Mouse (Mus musculus): ENCODE results near the gene Pip5k1c. TPM values are rescaled to one million over a fixed set of nuclear protein-coding genes. Genes with fewer than 3 reads are reported as not detected.

The Pip5k1c gene
- polyA plus RNA-seq, 1 experiment from 2014 or later = 147 TPM

GRCm38 (mm10) chr10:81257158-81258039 lies 35.4 kb upstream of the Pip5k1c start:
- Histone ChIP-seq H3K36me3 (ENCODE audit: control insufficient read depth, insufficient read depth, low read length) (0 out of 2 replicates have a peak, but pooled peaks cover 4% of the 10 kb centered on the region), H3K27me3 (ENCODE audit: control insufficient read depth, insufficient read depth, low read depth, low read length) (peaks cover 28% of the 10 kb centered on the region), H3K4me1 (ENCODE audit: control insufficient read depth, insufficient read depth, low read length) (peaks cover 23% of the 10 kb centered on the region), H3K4me3 (ENCODE audit: low read depth, low read length) (peak overlapping the region; percentile 65), H3K27ac (ENCODE audit: low read length) (no peak overlapping the region), H3K4me2 (ENCODE audit: low read length) (peak overlapping the region; percentile 91), H3K9ac (ENCODE audit: low read depth, low read length) (peak overlapping the region; percentile 77), H3K9me3 (replicated peaks; ENCODE audit: control insufficient read depth, low read length, poor library complexity, severe bottlenecking) (0 out of 2 replicates have a peak, but pooled peaks cover 3% of the 10 kb centered on the region)
- no peak for ATAC-seq
- WGBS = under 1% methylated on average over 62 of the region's 62 CpGs

GRCm38 (mm10) chr10:81259225-81259884 lies 33.4 kb upstream of the Pip5k1c start:
- WGBS = 42% methylated on average over 21 of the region's 21 CpGs
- 0 out of 2 replicates have a peak, but pooled peaks cover 3% of the 10 kb centered on the region for H3K9me3 ChIP-seq (replicated peaks; ENCODE audit: control insufficient read depth, low read length, poor library complexity, severe bottlenecking)
- peak overlapping the region; percentile 21; the same call in 1 of the 2 replicates for H3K4me2 ChIP-seq (ENCODE audit: low read length)
- H3K27ac ChIP-seq (ENCODE audit: low read length) = no peak overlapping the region
- 0 out of 2 replicates have a peak, but pooled peaks have one; percentile 9 for ATAC-seq
- H3K9ac ChIP-seq (ENCODE audit: low read depth, low read length) = 0 out of 2 replicates have a peak overlapping the region, but pooled peaks have one; percentile 2
- 0 out of 2 replicates have a peak, but pooled peaks cover 4% of the 10 kb centered on the region for H3K36me3 ChIP-seq (ENCODE audit: control insufficient read depth, insufficient read depth, low read length)
- H3K4me1 ChIP-seq (ENCODE audit: control insufficient read depth, insufficient read depth, low read length) = peaks cover 16% of the 10 kb centered on the region
- H3K4me3 ChIP-seq (ENCODE audit: low read depth, low read length) = no peak overlapping the region
- peaks cover 28% of the 10 kb centered on the region for H3K27me3 ChIP-seq (ENCODE audit: control insufficient read depth, insufficient read depth, low read depth, low read length)

- Histone ChIP-seq H3K27me3 (ENCODE audit: control insufficient read depth, insufficient read depth, low read depth, low read length) (peaks cover 28% of the 10 kb centered on the region), H3K36me3 (ENCODE audit: control insufficient read depth, insufficient read depth, low read length) (peaks cover 8% of the 10 kb centered on the region; the same call in 1 of the 2 replicates), H3K9ac (ENCODE audit: low read depth, low read length) (no peak overlapping the region), H3K4me2 (ENCODE audit: low read length) (no peak overlapping the region), H3K4me1 (ENCODE audit: control insufficient read depth, insufficient read depth, low read length) (peaks cover 23% of the 10 kb centered on the region), H3K4me3 (ENCODE audit: low read depth, low read length) (no peak overlapping the region), H3K27ac (ENCODE audit: low read length) (no peak overlapping the region), H3K9me3 (replicated peaks; ENCODE audit: control insufficient read depth, low read length, poor library complexity, severe bottlenecking) (0 out of 2 replicates have a peak, but pooled peaks cover 3% of the 10 kb centered on the region)
- no peak for ATAC-seq
- 93% methylated on average over 4 of the region's 4 CpGs for WGBS
These were observed 31.7 kb upstream of the Pip5k1c start for GRCm38 (mm10) chr10:81261025-81261424.

GRCm38 (mm10) chr10:81265540-81265939 lies 27.2 kb upstream of the Pip5k1c start:
- H3K27me3 ChIP-seq (ENCODE audit: control insufficient read depth, insufficient read depth, low read depth, low read length) = peaks cover 2% of the 10 kb centered on the region; the same call in 1 of the 2 replicates
- WGBS = 97% methylated on average over 8 of the region's 8 CpGs
- peaks cover 14% of the 10 kb centered on the region for H3K4me1 ChIP-seq (ENCODE audit: control insufficient read depth, insufficient read depth, low read length)
- H3K27ac ChIP-seq (ENCODE audit: low read length) = no peak overlapping the region
- H3K9me3 ChIP-seq (replicated peaks; ENCODE audit: control insufficient read depth, low read length, poor library complexity, severe bottlenecking) = 0 out of 2 replicates have a peak, but pooled peaks cover under 1% of the 10 kb centered on the region
- ATAC-seq = no peak
- no peak overlapping the region for H3K4me3 ChIP-seq (ENCODE audit: low read depth, low read length)
- H3K9ac ChIP-seq (ENCODE audit: low read depth, low read length) = 0 out of 2 replicates have a peak overlapping the region, but pooled peaks have one; percentile 84
- H3K4me2 ChIP-seq (ENCODE audit: low read length) = peak overlapping the region; percentile 67
- H3K36me3 ChIP-seq (ENCODE audit: control insufficient read depth, insufficient read depth, low read length) = peaks cover 8% of the 10 kb centered on the region; the same call in 1 of the 2 replicates

- Histone ChIP-seq H3K27me3 (ENCODE audit: control insufficient read depth, insufficient read depth, low read depth, low read length) (no peaks in the 10 kb centered on the region), H3K4me3 (ENCODE audit: low read depth, low read length) (peak within 1 kb of the TSS; percentile 68), H3K4me2 (ENCODE audit: low read length) (peak within 1 kb of the TSS; percentile 67), H3K27ac (ENCODE audit: low read length) (peak within 1 kb of the TSS; percentile 88), H3K4me1 (ENCODE audit: control insufficient read depth, insufficient read depth, low read length) (peaks cover 14% of the 10 kb centered on the region), H3K9me3 (replicated peaks; ENCODE audit: control insufficient read depth, low read length, poor library complexity, severe bottlenecking) (no peaks in the 10 kb centered on the region), H3K36me3 (ENCODE audit: control insufficient read depth, insufficient read depth, low read length) (peaks cover 6% of the 10 kb centered on the region; the same call in 1 of the 2 replicates), H3K9ac (ENCODE audit: low read depth, low read length) (peak within 1 kb of the TSS; percentile 84)
- peak; percentile 90 for ATAC-seq
- under 1% methylated on average over 48 of the region's 48 CpGs for WGBS
These were observed 26.3 kb upstream of the Pip5k1c start, which contains the start of the genes Mrpl54 and Apba3 for GRCm38 (mm10) chr10:81266211-81267105. Mrpl54 (minus strand) TSS chr10:81266934. Apba3 (plus strand) TSS chr10:81266960.

GRCm38 (mm10) chr10:81268056-81268455 lies 24.7 kb upstream of the Pip5k1c start:
- Histone ChIP-seq H3K27me3 (ENCODE audit: control insufficient read depth, insufficient read depth, low read depth, low read length) (no peaks in the 10 kb centered on the region), H3K4me2 (ENCODE audit: low read length) (peak overlapping the region; percentile 86), H3K36me3 (ENCODE audit: control insufficient read depth, insufficient read depth, low read length) (peaks cover 12% of the 10 kb centered on the region; the same call in 1 of the 2 replicates), H3K4me3 (ENCODE audit: low read depth, low read length) (peak overlapping the region; percentile 68), H3K4me1 (ENCODE audit: control insufficient read depth, insufficient read depth, low read length) (peaks cover 14% of the 10 kb centered on the region), H3K9me3 (replicated peaks; ENCODE audit: control insufficient read depth, low read length, poor library complexity, severe bottlenecking) (no peaks in the 10 kb centered on the region), H3K27ac (ENCODE audit: low read length) (no peak overlapping the region), H3K9ac (ENCODE audit: low read depth, low read length) (peak overlapping the region; percentile 83)
- WGBS = 3% methylated on average over 23 of the region's 23 CpGs
- ATAC-seq = peak; percentile 44

- WGBS = 76% methylated on average over 15 of the region's 16 CpGs
These were observed 23.9 kb upstream of the Pip5k1c start for GRCm38 (mm10) chr10:81268643-81269412.

More at GRCm38 (mm10) chr10:81268643-81269412, 23.9 kb upstream of the Pip5k1c start:
- H3K9me3 ChIP-seq (replicated peaks; ENCODE audit: control insufficient read depth, low read length, poor library complexity, severe bottlenecking) = no peaks in the 10 kb centered on the region
- ATAC-seq = no peak
- H3K4me3 ChIP-seq (ENCODE audit: low read depth, low read length) = peak overlapping the region; percentile 68
- H3K9ac ChIP-seq (ENCODE audit: low read depth, low read length) = peak overlapping the region; percentile 83
- peaks cover 14% of the 10 kb centered on the region for H3K36me3 ChIP-seq (ENCODE audit: control insufficient read depth, insufficient read depth, low read length)
- H3K4me2 ChIP-seq (ENCODE audit: low read length) = peak overlapping the region; percentile 86
- peaks cover 14% of the 10 kb centered on the region for H3K4me1 ChIP-seq (ENCODE audit: control insufficient read depth, insufficient read depth, low read length)
- H3K27me3 ChIP-seq (ENCODE audit: control insufficient read depth, insufficient read depth, low read depth, low read length) = no peaks in the 10 kb centered on the region
- H3K27ac ChIP-seq (ENCODE audit: low read length) = no peak overlapping the region
